Mouse (Mus musculus) midbrain, embryonic 11.5 days (tissue): ENCODE measurements at regions not wholly inside any gene's neighbourhood (a gene's known extent, or its start where the extent isn't known, plus 50 kb on each side); places are given as distances from the start of the nearest gene placed in this dataset.

Experiments
- ATAC-seq: fragments of 200-750 bp; cut with Nextera tagmentation; 2 replicates; pipeline ENCODE4 v1.8.0; 2017; ENCODE audit warnings: moderate TSS enrichment, moderate library complexity; ENCODE audit not compliant: low FRiP score
- DNase-seq: peaks from one replicate; pipeline ENCODE4 v3.0.0; 2015; ENCODE audit warnings: low spot score; ENCODE audit errors: missing footprints
- H3K27ac ChIP-seq: fragments of 300-500 bp; sonication (generic); 2 replicates; pipeline ENCODE4 v1.5.1; 2014; ENCODE audit warnings: low read depth, low read length
- H3K27me3 ChIP-seq: fragments of 300-500 bp; sonication (generic); 2 replicates; pipeline ENCODE4 v1.6.1; 2014; ENCODE audit warnings: mild to moderate bottlenecking, low read length, moderate library complexity, mixed read lengths; ENCODE audit not compliant: control insufficient read depth, insufficient read depth
- H3K36me3 ChIP-seq: fragments of 300-500 bp; sonication (generic); 2 replicates; pipeline ENCODE4 v1.6.1; 2014; ENCODE audit warnings: mild to moderate bottlenecking, low read length, moderate library complexity, mixed read lengths; ENCODE audit not compliant: control insufficient read depth, insufficient read depth
- H3K4me1 ChIP-seq: fragments of 300-500 bp; sonication (generic); 2 replicates; pipeline ENCODE4 v1.6.1; 2014; ENCODE audit warnings: low read length; ENCODE audit not compliant: control insufficient read depth, insufficient read depth
- H3K4me2 ChIP-seq: fragments of 300-500 bp; sonication (generic); 2 replicates; pipeline ENCODE4 v1.6.1; 2014; ENCODE audit warnings: mild to moderate bottlenecking, moderate library complexity
- H3K4me3 ChIP-seq: fragments of 300-500 bp; sonication (generic); 2 replicates; pipeline ENCODE4 v1.5.1; 2014; ENCODE audit warnings: low read depth, low read length
- H3K9ac ChIP-seq: fragments of 300-500 bp; sonication (generic); 2 replicates; pipeline ENCODE4 v1.6.1; 2014; ENCODE audit warnings: low read length
- H3K9me3 ChIP-seq: fragments of 300-500 bp; sonication (generic); 2 replicates; pipeline ENCODE4 v1.6.1; 2016; ENCODE audit warnings: low read length; ENCODE audit not compliant: control insufficient read depth
- WGBS: fragments of 180-500 bp; shearing (Covaris S2); extraction: QIAGEN DNeasy Blood & Tissue Kit; methylation state at CpG from one replicate; pipeline ENCODE4 v1.1.7; 2014; 5-methylcytosine and 5-hydroxymethylcytosine counted together

GRCm38 (mm10) chr4:64123675-64124074 lies 76.9 kb upstream of the Tnc start:
- Histone ChIP-seq H3K4me3 (no peak overlapping the region), H3K36me3 (no peaks in the 10 kb centered on the region), H3K27me3 (no peaks in the 10 kb centered on the region), H3K9me3 (no peaks in the 10 kb centered on the region), H3K27ac (no peak overlapping the region), H3K4me2 (no peak overlapping the region), H3K4me1 (no peaks in the 10 kb centered on the region), H3K9ac (no peak overlapping the region)
- ATAC-seq (no peak), DNase-seq (no peak)
- 85% methylated on average over 2 of the region's 2 CpGs for WGBS

GRCm38 (mm10) chr4:64098247-64098646 lies 51.4 kb upstream of the Tnc start:
- no peak overlapping the region for H3K4me3 ChIP-seq
- H3K4me1 ChIP-seq = no peaks in the 10 kb centered on the region

More at GRCm38 (mm10) chr4:64098247-64098646, 51.4 kb upstream of the Tnc start:
- Histone ChIP-seq H3K9me3 (no peaks in the 10 kb centered on the region), H3K4me2 (no peak overlapping the region), H3K9ac (no peak overlapping the region), H3K27ac (no peak overlapping the region), H3K36me3 (no peaks in the 10 kb centered on the region), H3K27me3 (no peaks in the 10 kb centered on the region)
- WGBS = 92% methylated on average over 4 of the region's 4 CpGs
- DNase-seq (no peak), ATAC-seq (no peak)
